Mouse (Mus musculus): ENCODE data around the gene Gm16485.

GRCm38 (mm10) chr9:8953306-8953705, 18.3 kb upstream of the Gm16485 start:
- TF ChIP-seq NELFE (IDR thresholded peaks at IDR 0.05; ENCODE audit: low read depth, low read length) (no peak), SIN3A (IDR thresholded peaks at IDR 0.05; ENCODE audit: low read length) (no peak), CTCF (conservative IDR thresholded peaks at IDR 0.05 in 1 of 2, IDR thresholded peaks at IDR 0.05 in 1 of 2; ENCODE audit: low read depth in 2 of 2, low read length in 2 of 2) (no peak), POLR2A (IDR thresholded peaks at IDR 0.05; ENCODE audit: low read depth, low read length) (no peak), RCOR1 (conservative IDR thresholded peaks at IDR 0.05; ENCODE audit: low read depth, low read length) (no peak), MXI1 (IDR thresholded peaks at IDR 0.05; ENCODE audit: low read depth, low read length) (no peak), EP300 (IDR thresholded peaks at IDR 0.05; ENCODE audit: low read length) (no peak), JUND (conservative IDR thresholded peaks at IDR 0.05; ENCODE audit: low read depth, low read length) (no peak)

All from CH12.LX (cell line).